Mouse (Mus musculus) brain, embryonic 14.5 days (tissue): ENCODE measurements around the gene Nmnat3. TPM values are rescaled to one million over a fixed set of nuclear protein-coding genes. Genes with fewer than 3 reads are reported as not detected.

ENCODE experiments used
- DNase-seq: peaks from one replicate; pipeline ENCODE4 v3.0.0-alpha.2; 2011; ENCODE audit warnings: low read depth
- CTCF ChIP-seq: fragments of 200-500 bp; IDR thresholded peaks from 2 replicates; pipeline ENCODE4 v1.5.1; 2012; ENCODE audit warnings: inconsistent platforms, mild to moderate bottlenecking, moderate library complexity, borderline replicate concordance; ENCODE audit not compliant: insufficient read depth, insufficient read length; ENCODE audit errors: extremely low read depth
- POLR2A ChIP-seq: fragments of 200-500 bp; IDR thresholded peaks from 2 replicates; pipeline ENCODE4 v1.6.1; 2012; ENCODE audit warnings: mild to moderate bottlenecking, inconsistent platforms, borderline replicate concordance; ENCODE audit not compliant: poor library complexity, insufficient read depth, insufficient read length, severe bottlenecking; ENCODE audit errors: extremely low read depth
- polyA plus RNA-seq: library from polyadenylated mRNA; depleted of rRNA; stranded (reverse); fragments of >200 nt; gene quantifications from 2 replicates; pipeline ENCODE4 v1.2.3, GENCODE M21; 2012

Gene Nmnat3
- polyA plus RNA-seq, 1 experiment, result 1.1 TPM

DNA sequence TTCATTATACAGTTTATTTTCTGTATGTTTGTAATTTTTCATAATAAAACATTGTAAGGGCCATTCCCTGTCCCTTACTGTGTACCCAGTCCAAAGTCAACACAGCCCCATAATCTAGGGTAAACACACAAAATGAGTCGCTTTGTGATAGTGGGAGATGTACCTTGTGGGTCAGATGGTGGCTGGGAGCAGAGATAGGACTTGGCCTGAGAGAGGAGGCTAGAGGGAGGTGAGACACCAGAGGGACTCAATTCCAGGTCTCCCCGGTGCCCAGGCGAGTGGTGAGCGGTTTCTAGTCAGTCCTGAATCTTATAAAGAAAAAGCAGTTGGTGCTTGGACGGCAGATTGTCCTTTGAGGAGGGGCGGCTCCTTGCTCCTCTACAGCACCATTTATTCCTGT is 26.4 kb downstream of the Nmnat3 start:
- TF ChIP-seq CTCF, result no peak
- TF ChIP-seq POLR2A, result no peak
- no peak for DNase-seq

DNA sequence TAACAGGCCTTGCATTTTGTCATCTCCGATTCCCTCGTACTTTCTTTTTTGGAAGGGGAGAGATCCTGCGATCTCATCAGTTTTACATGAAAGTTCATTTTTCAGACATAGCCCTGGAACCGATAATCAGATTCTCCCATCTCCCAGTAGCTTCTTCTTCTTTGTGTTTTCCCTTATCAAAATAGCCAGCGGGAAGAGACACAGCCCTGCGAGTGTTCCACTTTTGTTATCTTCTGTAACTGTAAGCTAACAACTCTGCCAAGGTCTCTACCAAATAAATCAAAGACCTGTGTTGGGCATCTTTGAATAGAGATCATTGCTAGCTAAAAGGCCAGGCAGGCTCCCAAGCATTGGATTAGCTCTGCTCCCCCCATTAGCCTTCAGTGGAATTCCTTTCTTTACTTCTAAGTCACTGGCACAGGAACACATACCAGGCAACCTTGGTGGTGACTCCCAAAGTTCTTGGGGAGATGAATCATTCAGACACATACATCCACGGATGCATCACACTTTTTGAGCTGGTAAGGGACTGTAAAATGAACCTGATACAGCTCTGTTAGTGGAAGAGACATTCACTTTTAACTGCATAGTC is 26.9 kb downstream of the Nmnat3 start:
- no peak for TF ChIP-seq POLR2A
- TF ChIP-seq CTCF, result no peak
- DNase-seq, result no peak

DNA sequence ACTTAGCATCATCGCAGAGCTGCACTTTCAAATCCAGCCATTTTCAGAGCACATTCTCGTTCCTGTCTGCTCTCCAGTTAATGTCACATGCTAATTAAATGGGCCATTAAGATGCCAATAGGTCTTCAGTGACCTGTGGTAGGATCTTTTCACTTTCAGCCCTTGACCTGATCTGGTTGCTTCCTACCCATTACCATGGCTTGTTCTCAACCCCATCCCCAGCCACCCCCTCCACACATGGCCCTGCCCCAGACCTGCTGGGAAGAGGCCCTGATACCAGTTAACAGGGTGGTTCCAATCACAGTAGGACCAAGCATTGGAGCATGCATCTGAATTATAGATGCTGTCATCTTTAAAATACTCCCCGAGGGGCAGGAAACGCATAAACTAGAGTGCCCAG is 30.7 kb downstream of the Nmnat3 start:
- TF ChIP-seq POLR2A (no peak), CTCF (no peak)
- DNase-seq, result no peak

DNA sequence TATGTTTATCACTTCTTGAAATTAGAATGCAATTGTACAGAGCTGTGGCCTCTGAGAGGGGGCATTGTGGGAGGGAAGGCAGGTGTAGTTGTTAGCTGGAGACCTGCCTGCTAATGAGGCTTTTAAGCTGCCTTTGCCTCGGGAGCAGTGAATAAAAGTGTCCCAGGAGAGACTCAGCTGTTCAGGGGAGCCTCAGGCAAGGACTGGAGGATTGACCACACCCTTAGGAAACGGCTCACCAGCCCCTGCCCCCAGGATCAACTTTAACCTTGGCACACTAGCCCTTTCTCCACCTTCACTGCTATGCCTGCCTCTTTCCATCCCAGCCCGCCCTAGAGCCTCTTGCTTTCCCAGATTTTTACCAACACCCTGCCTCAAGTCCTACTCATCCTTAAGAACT is 31.6 kb downstream of the Nmnat3 start:
- no peak for TF ChIP-seq POLR2A
- no peak for TF ChIP-seq CTCF
- DNase-seq, result peak; percentile 51

DNA sequence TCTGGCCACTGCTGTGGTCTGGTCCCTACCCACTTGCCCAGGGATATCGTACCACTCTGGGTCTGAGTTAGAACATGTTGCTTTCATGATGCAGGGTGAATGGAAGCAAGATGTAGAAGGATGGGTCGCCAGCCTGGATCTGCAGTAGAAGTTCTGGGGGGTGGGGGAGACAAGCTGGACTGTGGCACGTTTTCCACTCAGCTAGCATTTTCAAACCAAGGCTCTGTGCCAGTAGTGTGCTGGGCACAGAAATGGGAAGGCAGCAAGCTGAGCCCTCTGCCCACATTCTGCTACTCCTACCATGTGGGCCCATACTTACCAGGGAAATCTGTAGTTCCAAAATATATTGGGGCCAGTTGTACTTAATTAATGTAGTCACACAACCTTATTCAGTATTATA is 33.5 kb downstream of the Nmnat3 start:
- DNase-seq, result no peak
- TF ChIP-seq POLR2A (no peak), CTCF (no peak)

DNA sequence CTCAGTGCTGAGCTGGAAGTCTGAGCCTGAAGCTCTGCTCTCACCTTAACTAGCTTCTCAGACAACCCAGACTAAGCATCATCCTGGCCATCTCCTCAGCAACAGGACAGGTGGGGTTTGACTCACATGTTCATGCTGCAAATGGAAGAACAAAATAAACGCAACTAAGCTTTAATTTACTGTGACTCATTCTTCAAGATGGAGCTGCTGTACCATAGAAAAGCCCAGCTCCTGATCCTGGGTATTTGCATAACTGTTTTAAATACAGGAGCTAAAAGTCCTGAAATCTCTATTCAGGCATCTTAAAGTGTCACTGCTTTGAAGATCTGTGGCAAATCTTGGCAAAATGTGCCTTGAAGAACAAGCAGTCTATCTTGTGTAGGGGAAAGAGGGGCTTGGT is 38.9 kb downstream of the Nmnat3 start:
- TF ChIP-seq CTCF, result no peak
- TF ChIP-seq POLR2A, result no peak
- DNase-seq, result no peak

DNA sequence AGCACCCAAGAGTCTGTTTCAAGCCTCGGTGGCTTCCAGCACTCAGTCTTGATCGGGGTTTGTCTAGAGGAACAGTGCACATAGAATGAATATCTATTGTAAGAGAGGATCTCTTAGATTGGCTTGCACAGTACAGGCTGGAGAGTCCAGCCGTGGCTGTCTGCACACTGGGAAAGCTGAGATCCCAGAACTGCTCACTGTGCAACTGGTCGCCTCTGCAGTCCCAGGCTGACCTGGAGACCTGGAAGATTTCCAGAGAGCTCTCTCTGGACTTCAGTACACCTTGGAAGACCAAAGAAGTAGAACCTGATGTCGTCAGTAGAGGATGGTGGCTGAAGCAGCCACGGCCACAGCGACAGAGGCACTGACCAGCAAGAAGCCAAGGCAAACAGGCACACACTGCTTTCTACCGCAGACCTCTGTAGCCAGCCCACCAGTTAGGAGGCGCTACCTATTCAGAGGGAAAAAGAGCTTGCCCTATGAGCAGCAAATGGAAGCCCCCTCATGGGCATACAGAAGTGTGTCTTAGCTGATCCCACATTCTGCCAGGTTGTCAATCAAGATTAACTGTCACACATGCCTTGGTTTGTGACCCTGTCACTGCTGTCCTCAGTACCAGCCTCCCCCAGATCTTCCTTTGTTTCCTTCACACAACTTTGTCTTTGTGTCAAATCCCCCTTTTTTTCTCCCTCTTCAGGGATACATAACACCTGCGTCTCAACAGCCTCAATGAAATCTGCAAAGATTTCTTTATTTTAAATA is 41.4 kb downstream of the Nmnat3 start:
- DNase-seq, result peak; percentile 59
- TF ChIP-seq CTCF, result no peak

DNA sequence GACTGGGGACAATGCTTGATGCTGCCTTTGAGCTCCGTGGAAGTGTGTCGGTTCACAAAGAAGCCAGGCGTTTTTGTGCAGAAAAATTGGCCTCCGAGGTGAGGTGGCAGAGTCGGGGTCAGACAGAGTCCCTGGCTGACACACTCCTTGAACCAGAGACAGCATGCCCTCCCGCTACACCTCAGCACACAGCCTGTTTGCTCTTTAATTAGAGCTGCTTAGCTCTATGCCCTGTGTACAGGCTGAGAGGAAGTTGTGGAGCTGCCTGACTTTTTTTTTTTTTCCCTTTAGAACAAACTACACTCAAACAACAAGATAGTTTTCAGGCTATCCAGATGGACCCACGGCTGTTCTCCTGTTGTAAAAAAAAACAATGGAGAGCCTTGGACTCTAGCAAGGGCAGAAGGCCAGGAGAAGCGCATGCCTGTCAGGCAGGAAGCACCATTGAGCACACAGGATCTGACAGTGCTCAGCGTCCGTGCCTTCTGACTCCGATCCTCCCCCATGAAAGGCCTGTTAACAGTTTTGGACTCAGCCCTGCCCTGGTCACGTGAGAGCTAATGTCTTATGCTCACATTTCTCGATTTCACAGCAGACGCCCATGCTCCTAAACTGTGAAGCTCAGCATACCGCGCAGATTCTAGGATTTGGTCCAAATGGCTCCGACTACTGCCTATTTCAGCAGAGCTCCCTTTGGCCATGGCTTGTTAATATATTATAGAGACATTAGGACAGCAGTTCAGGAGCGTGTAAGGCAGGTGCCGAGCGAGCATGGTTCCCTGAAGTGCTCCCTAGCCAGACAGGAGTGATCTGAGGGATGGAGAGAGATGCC is 42.3 kb downstream of the Nmnat3 start:
- TF ChIP-seq POLR2A (no peak), CTCF (no peak)
- DNase-seq, result peak; percentile 78

DNA sequence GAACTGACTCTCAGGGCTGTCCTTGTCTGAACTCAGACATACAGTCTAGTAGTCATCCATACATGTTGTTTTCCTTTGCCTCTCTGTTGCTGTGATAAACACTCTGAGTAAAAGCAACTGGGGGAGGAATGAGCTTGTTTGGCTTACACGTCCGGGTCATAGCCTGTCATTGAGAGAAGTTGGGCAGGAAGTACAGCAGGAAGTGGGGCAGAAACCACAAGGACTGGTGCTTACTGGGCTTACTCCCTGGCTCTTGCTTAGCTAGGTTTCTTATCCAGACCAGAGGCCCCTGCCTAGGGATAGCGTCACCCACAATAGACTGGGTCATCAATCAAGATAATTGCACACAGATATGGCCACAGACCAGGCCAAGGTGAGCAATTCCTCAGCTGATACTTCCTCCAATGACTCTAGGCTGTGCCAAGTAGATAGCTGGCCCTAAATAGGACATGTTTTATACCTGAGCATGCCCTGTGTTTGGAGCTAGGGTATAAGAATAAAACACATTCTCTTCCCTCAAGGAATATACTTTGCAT is 46.1 kb downstream of the Nmnat3 start:
- no peak for DNase-seq
- TF ChIP-seq POLR2A (no peak), CTCF (no peak)

DNA sequence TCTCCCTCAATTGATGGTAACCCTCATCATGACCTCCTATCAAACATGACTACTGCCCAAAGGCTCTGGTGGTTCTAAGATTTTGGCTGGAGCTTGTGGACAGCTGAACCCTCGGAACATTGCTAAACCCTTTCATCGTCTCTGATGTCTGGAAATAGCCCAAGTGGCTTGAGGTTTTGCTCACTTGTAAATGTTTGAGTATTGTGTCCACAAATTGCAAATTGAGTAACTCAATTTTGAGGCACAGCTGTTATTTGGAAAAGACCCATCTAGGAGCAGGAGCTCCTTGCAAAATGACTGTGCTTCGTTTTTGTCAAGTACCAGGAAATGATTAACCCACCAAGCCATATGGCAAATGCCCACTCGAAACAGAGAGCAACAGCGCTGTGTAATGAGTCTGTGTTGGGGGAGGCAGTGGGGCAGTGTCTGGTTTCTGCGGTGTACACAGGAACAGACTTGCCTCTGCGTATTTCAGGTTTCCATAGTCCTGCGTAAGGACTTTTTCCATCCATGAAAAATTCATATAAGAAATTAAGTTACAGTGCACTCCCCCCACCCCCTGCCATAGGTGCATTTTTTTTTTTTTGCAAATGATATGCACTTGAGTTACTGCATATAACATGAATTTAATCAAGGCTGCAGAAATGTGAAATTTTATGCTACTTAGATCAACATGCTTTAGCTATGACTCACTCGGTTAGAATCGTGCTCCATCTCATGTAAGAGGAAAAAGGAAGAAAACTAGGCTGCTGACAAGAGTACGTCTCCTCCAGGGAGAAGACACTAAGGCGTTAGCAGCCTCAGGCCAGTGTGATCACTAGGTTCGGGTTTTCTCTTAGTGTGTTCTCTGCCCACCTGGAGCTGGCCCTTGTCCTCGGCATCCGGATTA is 50.9 kb downstream of the Nmnat3 start:
- peak; percentile 18 for DNase-seq
- no peak for TF ChIP-seq CTCF
- TF ChIP-seq POLR2A, result no peak
